Mouse (Mus musculus): Measurements from ENCODE around the gene Olfr1272.
"Not testable (repeated sequence)": the region's sequence is repeated elsewhere in the genome, so short reads cannot be mapped to it uniquely, and the experiment has no call there.

Gene Olfr1272

DNA sequence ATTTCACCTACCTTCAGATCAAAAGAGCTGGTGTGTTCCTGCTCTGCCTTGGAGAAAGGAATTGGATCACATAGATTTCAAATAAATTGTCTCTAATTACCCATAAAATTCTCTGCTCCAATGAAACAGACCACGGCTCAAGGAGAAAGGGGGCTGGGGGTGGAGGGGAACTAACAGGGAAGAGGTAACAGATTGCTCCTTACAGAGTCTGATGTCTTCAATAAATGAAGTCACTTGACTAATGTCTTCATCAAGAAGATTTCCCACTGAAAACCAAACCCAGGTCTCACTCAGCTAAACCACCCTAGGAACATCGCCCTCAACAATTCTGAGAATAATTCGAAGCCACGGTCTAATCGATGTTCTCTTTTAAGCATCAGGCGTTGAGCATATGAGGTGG is at the start of gene Olfr1272:
TSS of gene Olfr1272 (minus strand) at position 101 of the 400 bp plus-strand sequence.
- no peak for DNase-seq (ENCODE audit: low spot score)

DNA sequence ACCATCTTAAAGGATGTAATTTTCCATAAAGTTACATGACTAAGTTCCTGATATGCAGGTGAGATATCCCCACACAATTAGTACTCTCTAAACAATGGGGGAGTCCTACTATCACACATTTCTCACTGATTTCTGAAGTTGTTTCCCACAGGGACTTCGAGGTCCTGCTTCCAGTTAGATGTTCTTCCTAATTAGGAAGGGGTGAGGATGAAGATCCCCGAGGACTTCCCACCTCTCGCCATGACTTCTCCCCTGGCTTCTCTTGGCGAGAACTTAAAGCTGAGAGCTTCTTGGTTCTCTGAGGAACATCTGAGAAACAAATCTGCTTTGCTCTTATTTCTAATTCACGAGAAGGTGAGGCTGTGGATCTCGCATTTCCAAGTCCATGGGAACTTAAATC is 29.3 kb upstream of the Olfr1272 start, which contains the start of gene Gm13769:
TSS of gene Gm13769 (plus strand) at position 301 of the 400 bp plus-strand sequence.
- DNase-seq (ENCODE audit: low spot score): not testable (repeated sequence)

DNA sequence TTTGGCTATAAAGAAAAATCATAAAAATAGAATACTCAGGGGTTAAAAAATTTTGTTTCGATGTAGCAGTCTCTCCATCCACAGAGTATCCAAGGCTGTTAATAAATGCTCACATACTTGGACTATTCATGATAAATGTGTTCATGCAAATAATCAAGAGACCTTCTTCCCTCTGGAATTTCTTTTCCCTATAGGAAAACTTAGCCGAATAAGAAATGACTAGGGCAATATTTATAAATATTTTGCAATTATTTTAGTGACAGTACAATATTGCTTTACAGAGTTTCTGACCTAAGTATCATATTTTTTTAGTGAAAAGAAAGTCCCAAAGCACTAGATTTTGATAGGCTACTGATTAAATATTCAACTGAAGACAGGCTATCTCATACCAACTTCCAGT is 21.7 kb downstream of the Olfr1272 start, which contains the start of gene Olfr1271:
TSS of gene Olfr1271 (minus strand) at position 101 of the 400 bp plus-strand sequence.
- DNase-seq (ENCODE audit: low spot score): no peak

DNA sequence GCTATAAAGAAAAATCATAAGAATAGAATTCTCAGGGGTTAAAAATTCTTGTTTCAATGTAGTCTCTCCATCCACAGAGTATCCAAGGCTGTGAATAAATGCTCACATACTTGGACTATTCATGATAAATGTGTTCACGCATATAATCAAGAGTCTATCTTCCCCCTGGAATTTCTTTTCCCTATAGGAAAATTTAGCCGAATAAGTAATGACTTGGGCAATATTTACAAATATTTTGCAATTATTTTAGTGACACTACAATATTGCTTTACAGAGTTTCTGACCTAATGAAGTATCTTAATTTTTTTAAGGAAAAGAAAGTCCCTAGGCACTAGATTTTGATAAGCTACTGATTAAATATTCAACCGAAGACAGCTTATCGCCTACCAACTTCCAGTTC is 35.1 kb downstream of the Olfr1272 start, which contains the start of gene Olfr142:
TSS of gene Olfr142 (minus strand) at position 101 of the 400 bp plus-strand sequence.
- DNase-seq (ENCODE audit: low spot score): no peak

Data from spleen, adult 12 weeks (tissue).